Mouse (Mus musculus) neural tube, embryonic 11.5 days (tissue): ENCODE results near the gene Rnf152. TPM values are rescaled to one million over a fixed set of nuclear protein-coding genes. Genes with fewer than 3 reads are reported as not detected.

ENCODE experiments used
- ATAC-seq: fragments of 200-750 bp; cut with Nextera tagmentation; 2 replicates; pipeline ENCODE4 v1.8.0; 2017; ENCODE audit warnings: moderate number of reproducible peaks, mild to moderate bottlenecking, moderate TSS enrichment, moderate library complexity; ENCODE audit not compliant: insufficient read depth, low FRiP score, low TSS enrichment
- DNase-seq: peaks from one replicate; pipeline ENCODE4 v3.0.0-alpha.2; 2015; ENCODE audit warnings: low spot score
- H3K27ac ChIP-seq: fragments of 300-500 bp; sonication (generic); 2 replicates; pipeline ENCODE4 v1.5.1; 2014; ENCODE audit warnings: low read depth, mild to moderate bottlenecking, low read length
- H3K27me3 ChIP-seq: fragments of 300-500 bp; sonication (generic); 2 replicates; pipeline ENCODE4 v1.6.1; 2014; ENCODE audit warnings: mild to moderate bottlenecking, low read length, mixed read lengths; ENCODE audit not compliant: control insufficient read depth, insufficient read depth
- H3K36me3 ChIP-seq: fragments of 300-500 bp; sonication (generic); 2 replicates; pipeline ENCODE4 v1.6.1; 2014; ENCODE audit warnings: mild to moderate bottlenecking, low read length, moderate library complexity, mixed read lengths; ENCODE audit not compliant: control insufficient read depth, insufficient read depth
- H3K4me1 ChIP-seq: fragments of 300-500 bp; sonication (generic); 2 replicates; pipeline ENCODE4 v1.6.1; 2014; ENCODE audit warnings: low read length, mixed read lengths; ENCODE audit not compliant: control insufficient read depth, insufficient read depth
- H3K4me2 ChIP-seq: fragments of 300-500 bp; sonication (generic); 2 replicates; pipeline ENCODE4 v1.6.1; 2014; ENCODE audit warnings: low read depth, mild to moderate bottlenecking, moderate library complexity
- H3K4me3 ChIP-seq: fragments of 300-500 bp; sonication (generic); 2 replicates; pipeline ENCODE4 v1.5.1; 2014; ENCODE audit warnings: low read depth, low read length
- H3K9ac ChIP-seq: fragments of 300-500 bp; sonication (generic); 2 replicates; pipeline ENCODE4 v1.6.1; 2014; ENCODE audit warnings: mild to moderate bottlenecking, low read length
- H3K9me3 ChIP-seq: fragments of 300-500 bp; sonication (generic); 2 replicates; pipeline ENCODE4 v1.6.1; 2016; ENCODE audit warnings: low read length; ENCODE audit not compliant: control insufficient read depth
- WGBS: fragments of 180-500 bp; shearing (Covaris S2); extraction: QIAGEN DNeasy Blood & Tissue Kit; methylation state at CpG from one replicate; pipeline ENCODE4 v1.1.7; 2014; 5-methylcytosine and 5-hydroxymethylcytosine counted together
- polyA plus RNA-seq: library from polyadenylated mRNA; unstranded; fragments of >200 nt; fragmentation: Nextera tagmentation; extraction: Ambion mirVana; gene quantifications from 2 replicates; pipeline ENCODE4 v1.2.1, GENCODE M21; 2014

Rnf152 gene
- polyA plus RNA-seq, 1 experiment from 2014 or later: 1.2 TPM

DNA sequence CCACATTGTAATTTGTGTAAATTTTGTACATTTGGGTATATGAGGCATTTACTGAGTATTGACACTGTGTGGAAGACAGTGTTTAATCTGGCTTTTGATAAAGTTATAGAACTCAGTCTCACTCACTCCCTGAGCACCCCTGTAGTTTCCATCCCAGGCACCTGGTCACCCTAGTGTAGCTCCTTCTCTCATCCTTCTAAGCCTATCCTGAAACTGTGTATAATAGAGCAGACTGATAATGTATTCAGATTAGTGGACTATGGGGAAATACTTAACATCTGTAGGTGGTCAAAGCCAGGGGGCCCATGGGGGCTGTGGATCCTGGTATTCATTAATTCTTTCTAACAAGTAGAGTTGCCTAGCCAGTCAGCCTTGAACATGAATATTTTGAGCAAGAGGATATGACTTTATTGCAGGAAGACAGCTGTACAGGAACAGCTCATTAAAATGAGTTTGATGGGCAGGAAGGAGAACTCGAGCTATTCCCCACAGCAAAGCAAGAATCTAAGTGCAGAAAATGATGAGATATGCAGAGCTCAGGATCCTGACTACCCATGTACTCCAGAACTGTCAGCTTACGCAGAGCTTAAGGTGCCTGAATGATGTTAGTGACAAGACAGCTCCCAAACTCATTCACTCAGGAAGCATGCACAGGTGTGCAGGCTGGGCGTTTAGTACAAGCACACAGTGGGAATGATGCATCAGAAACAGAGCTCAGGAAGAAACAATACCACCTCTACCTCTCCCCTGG lies 93.1 kb downstream of the Rnf152 start:
- 79% methylated on average over 3 of the region's 3 CpGs for WGBS
- no peak for DNase-seq
- no peaks in the 10 kb centered on the region for H3K27me3 ChIP-seq

DNA sequence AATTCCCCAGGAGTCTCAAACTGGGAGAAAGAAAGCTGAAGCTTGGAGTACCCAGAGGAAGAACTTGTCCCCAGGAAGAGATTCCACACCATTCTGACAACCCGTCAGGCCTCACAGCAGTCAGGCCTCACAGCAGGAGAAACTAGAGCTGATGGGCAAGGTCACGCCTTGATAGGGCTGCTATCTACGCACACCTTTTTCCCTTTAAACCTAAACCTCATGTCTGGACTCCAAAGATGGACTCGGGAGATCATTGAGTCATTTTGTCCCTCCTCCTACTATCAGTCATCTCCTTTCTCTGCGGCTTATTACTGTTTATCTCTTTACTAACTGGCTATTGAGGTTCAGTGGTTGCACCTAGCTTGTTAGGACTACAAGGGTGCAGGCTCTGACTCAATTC lies 96.3 kb downstream of the Rnf152 start:
- ATAC-seq (no peak), DNase-seq (no peak)
- Histone ChIP-seq H3K9ac (no peak overlapping the region), H3K4me2 (no peak overlapping the region), H3K4me1 (no peaks in the 10 kb centered on the region), H3K36me3 (no peaks in the 10 kb centered on the region), H3K4me3 (no peak overlapping the region), H3K27me3 (no peaks in the 10 kb centered on the region), H3K9me3 (no peaks in the 10 kb centered on the region), H3K27ac (no peak overlapping the region)
- 91% methylated on average over 5 of the region's 5 CpGs for WGBS

More for the DNA sequence above, 93.1 kb downstream of the Rnf152 start:
- H3K27ac ChIP-seq: no peak overlapping the region
- H3K4me2 ChIP-seq: no peak overlapping the region
- no peaks in the 10 kb centered on the region for H3K4me1 ChIP-seq
- H3K9me3 ChIP-seq: no peaks in the 10 kb centered on the region
- no peak overlapping the region for H3K9ac ChIP-seq
- H3K4me3 ChIP-seq: no peak overlapping the region
- no peaks in the 10 kb centered on the region for H3K36me3 ChIP-seq
- no peak for ATAC-seq

DNA sequence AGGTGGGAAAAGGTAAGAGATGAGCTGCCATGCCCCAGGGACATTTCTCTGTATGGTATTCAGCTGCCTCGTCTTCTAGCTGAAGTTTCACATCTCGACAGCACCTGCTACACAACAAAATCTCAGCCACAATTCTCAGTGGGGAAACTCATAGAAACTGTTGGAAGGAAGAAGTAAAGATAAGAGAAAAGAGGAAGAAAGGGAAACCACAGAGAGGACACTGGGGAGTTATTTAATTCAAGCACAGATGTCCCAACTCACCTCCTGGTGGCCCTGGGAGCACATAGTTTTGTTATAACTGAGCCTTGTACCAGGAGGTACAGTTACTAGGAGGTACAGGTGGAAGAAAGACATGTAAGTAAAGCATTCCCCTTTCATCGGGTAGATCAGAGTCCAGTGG lies 99.3 kb downstream of the Rnf152 start:
- no peak overlapping the region for H3K9ac ChIP-seq
- no peaks in the 10 kb centered on the region for H3K4me1 ChIP-seq
- WGBS: 81% methylated on average over 3 of the region's 3 CpGs
- no peaks in the 10 kb centered on the region for H3K9me3 ChIP-seq
- no peak overlapping the region for H3K27ac ChIP-seq
- ATAC-seq (no peak), DNase-seq (no peak)
- no peak overlapping the region for H3K4me2 ChIP-seq
- H3K27me3 ChIP-seq: no peaks in the 10 kb centered on the region
- no peaks in the 10 kb centered on the region for H3K36me3 ChIP-seq
- H3K4me3 ChIP-seq: no peak overlapping the region

GRCm38 (mm10) chr1:105249190-105249589 lies 107.3 kb downstream of the Rnf152 start:
- Histone ChIP-seq H3K9ac (no peak overlapping the region), H3K4me1 (peaks cover 2% of the 10 kb centered on the region; the same call in 1 of the 2 replicates), H3K27me3 (no peaks in the 10 kb centered on the region), H3K4me2 (no peak overlapping the region), H3K27ac (no peak overlapping the region), H3K4me3 (no peak overlapping the region), H3K36me3 (no peaks in the 10 kb centered on the region), H3K9me3 (no peaks in the 10 kb centered on the region)
- ATAC-seq (no peak), DNase-seq (no peak)
- WGBS: 95% methylated on average over 3 of the region's 3 CpGs

GRCm38 (mm10) chr1:105246651-105247050 lies 109.9 kb downstream of the Rnf152 start:
- Histone ChIP-seq H3K9ac (no peak overlapping the region), H3K4me1 (peaks cover 2% of the 10 kb centered on the region; the same call in 1 of the 2 replicates), H3K27me3 (no peaks in the 10 kb centered on the region), H3K4me2 (no peak overlapping the region), H3K27ac (no peak overlapping the region), H3K36me3 (no peaks in the 10 kb centered on the region), H3K9me3 (no peaks in the 10 kb centered on the region), H3K4me3 (no peak overlapping the region)
- ATAC-seq: peak; percentile 72
- no peak for DNase-seq
- WGBS: 35% methylated on average over 2 of the region's 2 CpGs

DNA sequence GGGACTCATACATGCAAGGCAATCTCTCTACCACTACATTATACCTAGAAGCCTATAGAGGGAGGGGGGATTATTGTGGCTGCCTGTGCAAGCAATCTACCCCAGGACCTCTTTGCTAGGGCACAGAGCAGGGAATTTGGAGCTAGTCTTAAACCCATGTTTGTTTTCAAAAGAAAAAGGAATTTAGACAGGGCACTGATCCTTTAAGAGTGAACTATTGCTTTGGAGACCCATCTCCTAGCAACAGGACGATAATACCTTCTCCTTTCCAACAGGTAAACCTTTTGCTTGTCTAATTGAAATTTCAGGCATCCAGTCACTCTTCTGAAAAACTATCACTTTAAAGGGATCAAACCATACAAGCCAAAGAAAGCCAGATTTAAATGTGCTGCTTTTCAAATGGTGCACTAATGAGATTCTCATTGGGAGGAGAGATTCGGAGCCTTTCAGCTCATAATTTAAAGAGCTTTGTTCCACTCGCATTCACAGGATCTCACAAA lies 110.4 kb downstream of the Rnf152 start:
- no peak overlapping the region for H3K4me3 ChIP-seq
- no peak overlapping the region for H3K27ac ChIP-seq
- no peaks in the 10 kb centered on the region for H3K36me3 ChIP-seq
- peak; percentile 71 for ATAC-seq
- 31% methylated on average over 3 of the region's 3 CpGs for WGBS
- no peak overlapping the region for H3K9ac ChIP-seq
- no peak for DNase-seq
- peaks cover 2% of the 10 kb centered on the region; the same call in 1 of the 2 replicates for H3K4me1 ChIP-seq
- no peaks in the 10 kb centered on the region for H3K9me3 ChIP-seq
- H3K4me2 ChIP-seq: no peak overlapping the region
- H3K27me3 ChIP-seq: no peaks in the 10 kb centered on the region

DNA sequence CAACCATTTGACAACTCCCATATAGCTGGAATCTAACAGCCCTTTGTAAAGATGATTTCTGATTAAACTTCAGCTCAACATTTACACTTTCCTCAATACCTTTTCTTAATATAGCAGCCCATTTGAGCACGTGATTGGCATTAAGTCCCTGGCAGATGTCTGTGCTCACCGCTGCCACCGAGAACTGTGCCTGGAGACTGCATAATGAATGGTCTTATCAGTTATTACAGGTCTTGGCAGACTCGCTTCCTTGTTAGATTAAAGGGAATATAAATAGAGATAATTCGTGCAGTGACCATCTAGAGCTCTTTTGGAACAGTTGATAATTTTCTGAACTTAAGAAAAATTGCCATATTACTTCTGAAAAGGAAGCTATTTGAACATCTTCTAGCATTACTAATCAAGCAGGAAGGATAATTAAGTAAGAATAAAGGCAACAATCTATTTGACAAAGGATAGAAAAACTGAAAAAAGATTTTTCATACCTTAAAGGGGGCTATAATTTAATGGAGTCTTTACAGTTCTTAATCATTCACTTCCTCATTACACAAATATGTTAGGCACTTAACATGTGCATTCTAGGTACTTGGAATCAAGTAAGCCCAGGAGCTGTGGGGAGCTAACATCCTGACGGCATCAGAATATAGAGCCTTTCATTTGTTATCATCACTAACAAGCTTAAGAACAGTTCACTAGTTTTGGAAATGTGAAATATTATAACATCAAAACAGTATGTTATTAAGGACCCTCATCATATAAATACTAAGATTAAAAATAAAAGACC lies 113.0 kb downstream of the Rnf152 start:
- H3K27me3 ChIP-seq: no peaks in the 10 kb centered on the region
- no peaks in the 10 kb centered on the region for H3K9me3 ChIP-seq
- H3K36me3 ChIP-seq: no peaks in the 10 kb centered on the region
- DNase-seq (no peak), ATAC-seq (no peak)
- H3K4me3 ChIP-seq: no peak overlapping the region
- no peak overlapping the region for H3K4me2 ChIP-seq
- 88% methylated on average over 6 of the region's 6 CpGs for WGBS
- H3K9ac ChIP-seq: no peak overlapping the region
- no peak overlapping the region for H3K27ac ChIP-seq
- H3K4me1 ChIP-seq: peaks cover 2% of the 10 kb centered on the region; the same call in 1 of the 2 replicates

DNA sequence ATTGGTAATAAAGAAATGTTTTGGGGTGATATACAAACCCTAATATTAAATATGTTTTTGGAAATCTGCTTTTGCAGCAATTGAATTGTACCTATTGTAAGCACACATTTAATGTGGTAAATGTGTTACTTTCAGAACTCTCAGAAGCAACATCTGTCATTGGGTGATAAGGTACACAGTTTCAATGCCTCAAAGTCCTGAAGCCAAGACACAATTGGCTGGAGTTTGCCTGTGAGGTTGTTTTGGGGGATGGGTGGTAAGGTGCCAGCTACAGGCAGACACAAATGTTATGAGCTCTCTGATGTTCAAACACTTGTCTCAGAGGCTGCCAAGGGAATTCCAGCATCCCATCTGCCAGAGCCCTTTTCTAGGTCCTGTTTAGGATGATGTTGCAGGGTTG lies 116.3 kb downstream of the Rnf152 start:
- no peaks in the 10 kb centered on the region for H3K4me1 ChIP-seq
- no peaks in the 10 kb centered on the region for H3K36me3 ChIP-seq
- no peak overlapping the region for H3K4me2 ChIP-seq
- H3K27ac ChIP-seq: no peak overlapping the region
- no peaks in the 10 kb centered on the region for H3K9me3 ChIP-seq
- no peak overlapping the region for H3K9ac ChIP-seq
- H3K4me3 ChIP-seq: no peak overlapping the region
- no peaks in the 10 kb centered on the region for H3K27me3 ChIP-seq
- no peak for DNase-seq
- ATAC-seq: no peak
